Mouse (Mus musculus): ENCODE measurements at regions not wholly inside any gene's neighbourhood (a gene's known extent, or its start where the extent isn't known, plus 50 kb on each side); places are given as distances from the start of the nearest gene placed in this dataset.

- H3K27ac ChIP-seq (replicated peaks in 1 of 2; ENCODE audit: control insufficient read depth in 1 of 2, insufficient read depth in 1 of 2, low read depth in 2 of 2, low read length in 2 of 2): peak overlapping the region; percentile 89 to 94
- H3K4me3 ChIP-seq (ENCODE audit: control insufficient read depth in 1 of 2, insufficient read depth in 1 of 2, low read depth in 1 of 2, low read length in 2 of 2): peak overlapping the region; percentile 56 to 80
- H3K9ac ChIP-seq (ENCODE audit: low read length): peak overlapping the region; percentile 83
- H3K27me3 ChIP-seq (ENCODE audit: control insufficient read depth, insufficient read depth, low read length): no peaks in the 10 kb centered on the region
- peak; percentile 99 for ATAC-seq (ENCODE audit: insufficient number of reproducible peaks, insufficient read depth, low FRiP score, low read depth)
- peaks cover 3% of the 10 kb centered on the region in 2 experiments; a peak in 2 of 4 replicates for H3K4me1 ChIP-seq (ENCODE audit: control insufficient read depth in 2 of 2, insufficient read depth in 2 of 2, low read length in 2 of 2)
- no peaks in the 10 kb centered on the region for H3K36me3 ChIP-seq (ENCODE audit: control insufficient read depth, insufficient read depth, low read length)
- no peaks in the 10 kb centered on the region for H3K9me3 ChIP-seq (ENCODE audit: control insufficient read depth, low read length)
- WGBS: under 1% methylated on average over 58 of the region's 58 CpGs
- H3K4me2 ChIP-seq (ENCODE audit: low read length): peak overlapping the region; percentile 65
Measured at GRCm38 (mm10) chr15:85634322-85635141, 52.3 kb upstream of the Wnt7b start.

DNA sequence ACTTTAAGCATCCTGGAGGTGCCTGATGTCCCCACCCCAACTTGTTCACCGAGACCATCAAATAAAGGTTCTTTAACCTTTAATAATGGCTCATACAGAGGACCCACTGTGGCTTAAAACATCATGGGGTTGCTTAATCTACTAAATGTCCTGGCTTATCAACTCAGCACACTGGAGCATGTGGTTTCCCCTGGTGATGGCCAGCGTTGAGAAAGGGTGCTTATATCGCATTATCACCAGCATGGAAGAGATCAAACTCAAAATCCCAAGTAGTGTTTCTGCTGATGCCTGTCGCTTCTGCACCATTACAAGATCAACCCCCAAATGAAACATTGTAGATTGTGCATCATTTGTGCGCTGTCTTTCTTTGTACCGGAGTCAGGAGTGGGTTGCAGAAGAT is 53.2 kb upstream of the Wnt7b start:
- Histone ChIP-seq H3K27ac (replicated peaks in 1 of 2; ENCODE audit: control insufficient read depth in 1 of 2, insufficient read depth in 1 of 2, low read depth in 2 of 2, low read length in 2 of 2) (0 out of 4 replicates have a peak overlapping the region, but pooled peaks of 1 of the 2 experiments have one; percentile 89), H3K27me3 (ENCODE audit: control insufficient read depth, insufficient read depth, low read length) (no peaks in the 10 kb centered on the region), H3K9me3 (ENCODE audit: control insufficient read depth, low read length) (no peaks in the 10 kb centered on the region), H3K4me3 (ENCODE audit: control insufficient read depth in 1 of 2, insufficient read depth in 1 of 2, low read depth in 1 of 2, low read length in 2 of 2) (peak overlapping the region in 1 of 2 experiments; percentile 56; a peak in 1 of 4 replicates), H3K4me1 (ENCODE audit: control insufficient read depth in 2 of 2, insufficient read depth in 2 of 2, low read length in 2 of 2) (peaks cover 3% of the 10 kb centered on the region in 2 experiments; a peak in 2 of 4 replicates), H3K9ac (ENCODE audit: low read length) (peak overlapping the region; percentile 83; the same call in 1 of the 2 replicates), H3K4me2 (ENCODE audit: low read length) (peak overlapping the region; percentile 65), H3K36me3 (ENCODE audit: control insufficient read depth, insufficient read depth, low read length) (no peaks in the 10 kb centered on the region)
- WGBS: 87% methylated on average over 6 of the region's 6 CpGs
- ATAC-seq (ENCODE audit: insufficient number of reproducible peaks, insufficient read depth, low FRiP score, low read depth): no peak

DNA sequence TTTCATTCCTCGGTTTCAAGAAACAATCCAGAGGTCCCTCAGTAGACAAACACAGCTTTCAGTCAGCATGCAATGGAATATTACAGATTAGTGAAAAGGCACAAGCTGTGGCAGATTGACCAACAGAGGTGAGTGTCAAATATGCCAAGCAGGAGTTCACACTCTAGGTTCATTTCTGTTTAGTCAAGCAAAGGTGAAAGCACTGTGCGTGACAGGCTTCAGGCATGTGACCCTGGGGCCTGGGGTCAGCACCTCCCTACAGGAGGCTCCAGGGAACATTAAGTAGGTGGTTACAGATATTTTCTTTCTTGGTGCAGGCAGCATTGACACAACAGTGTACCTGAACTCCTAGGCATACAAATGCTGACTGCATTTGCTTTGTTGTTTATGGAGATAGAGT is 57.3 kb upstream of the Wnt7b start:
- Histone ChIP-seq H3K27ac (replicated peaks in 1 of 2; ENCODE audit: control insufficient read depth in 1 of 2, insufficient read depth in 1 of 2, low read depth in 2 of 2, low read length in 2 of 2) (no peak overlapping the region), H3K4me2 (ENCODE audit: low read length) (no peak overlapping the region), H3K4me1 (ENCODE audit: control insufficient read depth in 2 of 2, insufficient read depth in 2 of 2, low read length in 2 of 2) (peaks cover 3% of the 10 kb centered on the region in 2 experiments; a peak in 2 of 4 replicates), H3K27me3 (ENCODE audit: control insufficient read depth, insufficient read depth, low read length) (no peaks in the 10 kb centered on the region), H3K9ac (ENCODE audit: low read length) (no peak overlapping the region), H3K36me3 (ENCODE audit: control insufficient read depth, insufficient read depth, low read length) (no peaks in the 10 kb centered on the region), H3K9me3 (ENCODE audit: control insufficient read depth, low read length) (no peaks in the 10 kb centered on the region), H3K4me3 (ENCODE audit: control insufficient read depth in 1 of 2, insufficient read depth in 1 of 2, low read depth in 1 of 2, low read length in 2 of 2) (no peak overlapping the region)
- no peak for ATAC-seq (ENCODE audit: insufficient number of reproducible peaks, insufficient read depth, low FRiP score, low read depth)
- WGBS: 76% methylated on average over 2 of the region's 2 CpGs

GRCm38 (mm10) chr15:85641120-85642080 is 59.1 kb upstream of the Wnt7b start:
- H3K36me3 ChIP-seq (ENCODE audit: control insufficient read depth, insufficient read depth, low read length): no peaks in the 10 kb centered on the region
- H3K4me3 ChIP-seq (ENCODE audit: control insufficient read depth in 1 of 2, insufficient read depth in 1 of 2, low read depth in 1 of 2, low read length in 2 of 2): no peak overlapping the region
- no peaks in the 10 kb centered on the region for H3K27me3 ChIP-seq (ENCODE audit: control insufficient read depth, insufficient read depth, low read length)
- no peaks in the 10 kb centered on the region for H3K9me3 ChIP-seq (ENCODE audit: control insufficient read depth, low read length)
- H3K9ac ChIP-seq (ENCODE audit: low read length): no peak overlapping the region
- H3K4me1 ChIP-seq (ENCODE audit: control insufficient read depth in 2 of 2, insufficient read depth in 2 of 2, low read length in 2 of 2): peaks cover 4 to 8% of the 10 kb centered on the region in 2 experiments
- H3K27ac ChIP-seq (replicated peaks in 1 of 2; ENCODE audit: control insufficient read depth in 1 of 2, insufficient read depth in 1 of 2, low read depth in 2 of 2, low read length in 2 of 2): no peak overlapping the region
- ATAC-seq (ENCODE audit: insufficient number of reproducible peaks, insufficient read depth, low FRiP score, low read depth): no peak
- no peak overlapping the region for H3K4me2 ChIP-seq (ENCODE audit: low read length)
- WGBS: 78% methylated on average over 15 of the region's 15 CpGs

GRCm38 (mm10) chr15:85645396-85645795 is 63.1 kb upstream of the Wnt7b start:
- Histone ChIP-seq H3K9me3 (ENCODE audit: control insufficient read depth, low read length) (no peaks in the 10 kb centered on the region), H3K27me3 (ENCODE audit: control insufficient read depth, insufficient read depth, low read length) (peaks cover 1% of the 10 kb centered on the region; the same call in 1 of the 2 replicates), H3K9ac (ENCODE audit: low read length) (peak overlapping the region; percentile 89), H3K36me3 (ENCODE audit: control insufficient read depth, insufficient read depth, low read length) (no peaks in the 10 kb centered on the region), H3K4me3 (ENCODE audit: control insufficient read depth in 1 of 2, insufficient read depth in 1 of 2, low read depth in 1 of 2, low read length in 2 of 2) (peak overlapping the region; percentile 44 to 55), H3K27ac (replicated peaks in 1 of 2; ENCODE audit: control insufficient read depth in 1 of 2, insufficient read depth in 1 of 2, low read depth in 2 of 2, low read length in 2 of 2) (peak overlapping the region; percentile 69 to 88; a peak in 3 of 4 replicates), H3K4me1 (ENCODE audit: control insufficient read depth in 2 of 2, insufficient read depth in 2 of 2, low read length in 2 of 2) (peaks cover 4 to 14% of the 10 kb centered on the region in 2 experiments), H3K4me2 (ENCODE audit: low read length) (peak overlapping the region; percentile 89)
- ATAC-seq (ENCODE audit: insufficient number of reproducible peaks, insufficient read depth, low FRiP score, low read depth): no peak; the same call in 1 of the 2 replicates
- 54% methylated on average over 8 of the region's 8 CpGs for WGBS

DNA sequence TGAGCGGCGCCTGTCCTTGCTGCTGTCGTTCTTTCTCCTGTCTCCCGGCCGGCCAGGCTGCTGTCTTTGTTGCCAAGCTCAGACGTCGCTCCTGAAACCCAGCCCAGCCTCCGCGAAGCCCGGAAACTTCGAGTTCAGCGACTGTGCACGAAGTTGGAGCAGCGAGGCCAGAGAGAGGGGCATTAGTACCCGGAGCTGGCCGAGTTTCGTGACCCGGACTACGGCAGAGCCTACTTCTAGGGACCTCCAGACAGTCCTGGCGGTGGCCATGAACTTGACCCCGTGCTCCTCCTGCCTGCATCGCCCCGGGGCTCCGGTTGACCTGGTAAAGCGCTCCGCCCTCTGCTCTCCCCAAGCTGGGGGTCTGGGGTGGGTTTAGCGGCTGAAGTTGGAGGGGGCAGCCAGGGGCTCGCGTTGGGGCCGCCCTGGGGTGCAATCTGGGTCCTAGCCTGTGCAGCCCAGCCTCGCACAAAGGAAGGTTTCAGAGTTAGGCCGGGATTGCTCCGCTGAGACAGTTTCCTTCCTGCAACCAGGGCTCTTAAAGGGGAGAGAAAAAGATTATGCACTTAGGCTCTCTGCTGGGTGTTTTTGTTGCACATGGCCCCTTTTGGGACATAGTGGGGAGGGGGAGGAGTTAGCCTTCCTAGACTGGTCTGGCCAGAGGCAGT is 63.8 kb upstream of the Wnt7b start:
- H3K36me3 ChIP-seq (ENCODE audit: control insufficient read depth, insufficient read depth, low read length): no peaks in the 10 kb centered on the region
- WGBS: 1% methylated on average over 33 of the region's 33 CpGs
- peak overlapping the region; percentile 44 to 55 for H3K4me3 ChIP-seq (ENCODE audit: control insufficient read depth in 1 of 2, insufficient read depth in 1 of 2, low read depth in 1 of 2, low read length in 2 of 2)
- H3K4me2 ChIP-seq (ENCODE audit: low read length): peak overlapping the region; percentile 89
- peaks cover 4 to 14% of the 10 kb centered on the region in 2 experiments for H3K4me1 ChIP-seq (ENCODE audit: control insufficient read depth in 2 of 2, insufficient read depth in 2 of 2, low read length in 2 of 2)
- H3K9me3 ChIP-seq (ENCODE audit: control insufficient read depth, low read length): no peaks in the 10 kb centered on the region
- peak overlapping the region; percentile 89 for H3K9ac ChIP-seq (ENCODE audit: low read length)
- peaks cover 7% of the 10 kb centered on the region; the same call in 1 of the 2 replicates for H3K27me3 ChIP-seq (ENCODE audit: control insufficient read depth, insufficient read depth, low read length)
- peak overlapping the region; percentile 69 to 88 for H3K27ac ChIP-seq (replicated peaks in 1 of 2; ENCODE audit: control insufficient read depth in 1 of 2, insufficient read depth in 1 of 2, low read depth in 2 of 2, low read length in 2 of 2)
- peak; percentile 34; the same call in 1 of the 2 replicates for ATAC-seq (ENCODE audit: insufficient number of reproducible peaks, insufficient read depth, low FRiP score, low read depth)

All from heart, embryonic 14.5 days (tissue).